Mouse (Mus musculus) MEL (cell line): Measurements from ENCODE around the gene Dnal4.

ENCODE experiments used
- BHLHE40 ChIP-seq: IDR thresholded peaks from 2 replicates; pipeline ENCODE4 v1.6.1; 2012; ENCODE audit warnings: low read depth, mild to moderate bottlenecking, inconsistent platforms, low read length, improper control_type of control experiment, borderline replicate concordance
- CHD2 ChIP-seq: IDR thresholded peaks from 2 replicates; pipeline ENCODE4 v1.6.1; 2011; ENCODE audit warnings: low read length, improper control_type of control experiment
- CTCF ChIP-seq, 3 experiments: IDR thresholded peaks in 2 of 3; conservative IDR thresholded peaks in 1 of 3; 2 replicates each; pipeline ENCODE4 v1.5.1; 2011 to 2012; ENCODE audit warnings: low read length in 3 of 3, low read depth in 2 of 3, mild to moderate bottlenecking in 2 of 3, improper control_type of control experiment in 1 of 3, inconsistent platforms in 1 of 3, mixed read lengths in 1 of 3, moderate library complexity in 1 of 3; ENCODE audit not compliant: control insufficient read depth in 1 of 3, insufficient read depth in 1 of 3, poor library complexity in 1 of 3, severe bottlenecking in 1 of 3
- EP300 ChIP-seq, 2 experiments: IDR thresholded peaks; 2 replicates each; pipeline ENCODE4 v1.6.1; 2011; ENCODE audit warnings: improper control_type of control experiment in 2 of 2, low read length in 2 of 2, low read depth in 1 of 2, mild to moderate bottlenecking in 1 of 2
- HCFC1 ChIP-seq: IDR thresholded peaks from 2 replicates; pipeline ENCODE4 v1.6.1; 2012; ENCODE audit warnings: low read depth, mild to moderate bottlenecking, inconsistent platforms, low read length, improper control_type of control experiment, moderate library complexity
- MAZ ChIP-seq: IDR thresholded peaks from 2 replicates; pipeline ENCODE4 v1.6.1; 2012; ENCODE audit warnings: low read depth, mild to moderate bottlenecking, inconsistent platforms, low read length, improper control_type of control experiment
- RAD21 ChIP-seq: IDR thresholded peaks from 2 replicates; pipeline ENCODE4 v1.6.1; 2011; ENCODE audit warnings: mild to moderate bottlenecking, low read depth, low read length, improper control_type of control experiment
- TAL1 ChIP-seq: IDR thresholded peaks from 2 replicates; pipeline ENCODE4 v1.6.1; 2012; ENCODE audit warnings: mild to moderate bottlenecking, inconsistent platforms, low read length, moderate library complexity, mixed read lengths
- TCF12 ChIP-seq: IDR thresholded peaks from 2 replicates; pipeline ENCODE4 v1.6.1; 2014; ENCODE audit warnings: low read depth, mild to moderate bottlenecking, inconsistent platforms, low read length, improper control_type of control experiment, moderate library complexity

DNA sequence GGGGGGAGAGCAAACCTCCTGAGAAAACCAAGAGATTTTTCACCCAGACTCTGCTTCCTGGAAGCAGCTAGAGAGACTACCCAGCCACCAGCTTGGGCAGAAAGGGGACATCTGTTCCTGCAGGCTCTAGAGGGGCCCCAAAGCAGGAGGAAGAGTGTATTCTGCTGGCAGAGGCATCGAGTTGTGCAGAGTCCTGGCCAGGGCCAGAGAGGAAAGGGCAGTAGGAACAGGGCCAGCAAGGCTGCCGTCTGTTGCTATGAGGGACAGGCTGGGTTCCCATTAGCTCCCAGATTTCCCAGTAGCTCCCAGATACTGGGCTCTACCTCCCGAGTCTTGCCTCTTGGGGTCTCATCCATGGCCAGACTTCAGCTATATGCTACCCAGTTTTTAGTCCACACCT, 32.4 kb upstream of the Dnal4 start:
- TF ChIP-seq CTCF (IDR thresholded peaks at IDR 0.05 in 2 of 3, conservative IDR thresholded peaks at IDR 0.05 in 1 of 3; ENCODE audit: control insufficient read depth in 1 of 3, insufficient read depth in 1 of 3, low read depth in 2 of 3, low read length in 3 of 3, poor library complexity in 1 of 3, severe bottlenecking in 1 of 3) (no peak), CHD2 (no peak), TAL1 (no peak), EP300 (IDR thresholded peaks at IDR 0.05; ENCODE audit: low read depth in 1 of 2, low read length in 2 of 2) (no peak), HCFC1 (no peak), BHLHE40 (no peak), TCF12 (no peak), RAD21 (no peak), MAZ (no peak)
